Comparison of ENCODE assay signal across 8 mouse cellular contexts in the genomic region with DNA sequence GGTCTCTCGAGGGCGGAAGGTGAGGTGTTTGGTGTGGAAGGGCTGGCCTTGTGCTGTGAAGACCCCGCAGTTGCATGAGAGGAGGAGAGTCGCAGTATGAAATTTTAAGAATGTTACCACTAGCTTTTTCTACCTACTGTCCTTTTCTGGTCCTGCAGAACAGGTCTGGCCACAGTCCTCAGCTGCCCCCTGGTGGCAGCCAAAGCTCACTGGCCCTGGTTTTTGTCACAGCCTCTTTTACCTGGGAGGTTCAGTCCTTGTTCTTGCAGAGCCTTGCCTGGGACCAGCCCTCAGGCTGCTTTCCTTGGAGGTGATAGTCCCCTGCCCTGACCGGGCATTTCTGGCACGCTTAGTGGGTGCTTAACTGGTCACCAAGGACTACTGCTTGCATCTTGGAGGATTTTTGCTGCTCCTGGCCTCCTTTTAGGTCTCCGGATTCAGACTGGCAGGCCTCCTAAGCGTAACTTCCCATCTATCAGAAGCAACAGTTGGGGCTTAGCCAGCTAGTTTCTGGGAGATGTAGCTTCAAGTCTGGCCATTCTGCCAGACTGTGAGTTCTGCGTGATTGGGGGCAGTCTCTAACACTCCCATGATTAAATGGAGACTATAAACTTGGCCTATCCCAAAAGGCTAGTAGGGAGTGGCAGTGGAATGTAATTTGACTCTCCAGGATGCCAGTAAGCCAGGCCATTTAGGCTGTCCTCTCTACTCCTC. TPM values are rescaled to one million over a fixed set of nuclear protein-coding genes. Genes with fewer than 3 reads are reported as not detected.
DNase-seq lines count a peak whose midpoint lies in the region; ATAC-seq and TF ChIP-seq lines count a peak whose summit lies in the region.

No protein-coding gene starts in this region.

- TF ChIP-seq EP300 in ES-Bruce4 (IDR thresholded peaks at IDR 0.05; ENCODE audit: insufficient read depth, low read depth, low read length) = no peak
- TF ChIP-seq EP300 in lung, postnatal 0 days (IDR thresholded peaks at IDR 0.05) = no peak

- no peaks in the 10 kb centered on the region for H3K27me3 ChIP-seq in ES-Bruce4 (ENCODE audit: control insufficient read depth, insufficient read depth, low read length, poor library complexity, severe bottlenecking)
- H3K27me3 ChIP-seq in forebrain, embryonic 14.5 days (replicated peaks; ENCODE audit: control insufficient read depth, insufficient read depth, low read length) = no peaks in the 10 kb centered on the region
- no peaks in the 10 kb centered on the region for H3K27me3 ChIP-seq in lung, postnatal 0 days (replicated peaks; ENCODE audit: insufficient read depth, low read length)

- H3K36me3 ChIP-seq in ES-Bruce4 (ENCODE audit: control insufficient read depth, insufficient read depth, low read length, poor library complexity, severe bottlenecking) = peaks cover 9% of the 10 kb centered on the region
- H3K36me3 ChIP-seq in forebrain, embryonic 14.5 days (ENCODE audit: control insufficient read depth, insufficient read depth, low read length) = peaks cover 40% of the 10 kb centered on the region
- 0 out of 2 replicates have a peak, but pooled peaks cover 12% of the 10 kb centered on the region for H3K36me3 ChIP-seq in lung, postnatal 0 days (ENCODE audit: insufficient read depth, low read length)

- no peak overlapping the region for H3K9ac ChIP-seq in ES-Bruce4 (ENCODE audit: low read depth, poor library complexity, severe bottlenecking)
- no peak overlapping the region for H3K9ac ChIP-seq in forebrain, embryonic 14.5 days (ENCODE audit: low read length)
- H3K9ac ChIP-seq in lung, postnatal 0 days (replicated peaks; ENCODE audit: low read depth) = no peak overlapping the region

- H3K9me3 ChIP-seq in ES-Bruce4 (replicated peaks; ENCODE audit: control insufficient read depth, insufficient read depth, low read length, poor library complexity, severe bottlenecking) = no peaks in the 10 kb centered on the region
- H3K9me3 ChIP-seq in forebrain, embryonic 14.5 days (replicated peaks; ENCODE audit: control insufficient read depth, low read length) = no peaks in the 10 kb centered on the region
- no peaks in the 10 kb centered on the region for H3K9me3 ChIP-seq in lung, postnatal 0 days (ENCODE audit: low read length)

- 58% methylated on average over 9 of the region's 9 CpGs for WGBS in forebrain, embryonic 14.5 days
- 40% methylated on average over 9 of the region's 9 CpGs for WGBS in lung, postnatal 0 days

- no peak for TF ChIP-seq POLR2A in ES-Bruce4 (IDR thresholded peaks at IDR 0.05; ENCODE audit: insufficient read depth, low read length)

- H3K4me1 ChIP-seq in ES-Bruce4 (ENCODE audit: control insufficient read depth, insufficient read depth, low read length) = peaks cover 22% of the 10 kb centered on the region
- peaks cover 17% of the 10 kb centered on the region for H3K4me1 ChIP-seq in forebrain, embryonic 14.5 days (ENCODE audit: control insufficient read depth, insufficient read depth, low read length)
- peaks cover 26% of the 10 kb centered on the region; the same call in 1 of the 2 replicates for H3K4me1 ChIP-seq in lung, postnatal 0 days (ENCODE audit: insufficient read depth, low read depth, low read length)

- peak; percentile 78 for DNase-seq in c-Kit-positive CD71-positive TER-119-positive erythroid progenitor cells, embryonic 14.5 days (ENCODE audit: low spot score)
- peak; percentile 85 for DNase-seq in forebrain, embryonic 14.5 days (ENCODE audit: low spot score)
- DNase-seq in layer of hippocampus, adult 8-10 months (ENCODE audit: low spot score in 2 of 2) = peak; percentile 61 to 82
- peak; percentile 89 for DNase-seq in lung, postnatal 0 days (ENCODE audit: low spot score)
- peak; percentile 82 for DNase-seq in ovary, postnatal 14 days (ENCODE audit: low spot score)
- peak; percentile 71 to 88 for DNase-seq in thymus, postnatal 10 days (ENCODE audit: low spot score in 2 of 2)

- peak; percentile 70 for ATAC-seq in forebrain, embryonic 14.5 days
- peak; percentile 68 to 72 for ATAC-seq in hematopoietic stem cell, adult 5-6 weeks (replicated peaks in 1 of 2; ENCODE audit: insufficient read depth in 1 of 2, low FRiP score in 2 of 2, low TSS enrichment in 1 of 2, low read depth in 1 of 2, poor library complexity in 2 of 2, severe bottlenecking in 2 of 2)
- ATAC-seq in lung, postnatal 0 days = peak; percentile 53

- no peak overlapping the region for H3K4me2 ChIP-seq in forebrain, embryonic 14.5 days (ENCODE audit: low read length)
- no peak overlapping the region for H3K4me2 ChIP-seq in lung, postnatal 0 days (replicated peaks; ENCODE audit: low read depth, low read length)

- peak overlapping the region; percentile 74 for H3K27ac ChIP-seq in ES-Bruce4 (ENCODE audit: insufficient read depth, low read length)
- no peak overlapping the region for H3K27ac ChIP-seq in forebrain, embryonic 14.5 days (ENCODE audit: low read depth, low read length)
- H3K27ac ChIP-seq in lung, postnatal 0 days (ENCODE audit: low read length) = 0 out of 2 replicates have a peak overlapping the region, but pooled peaks have one; percentile 32

- TF ChIP-seq CTCF in ES-Bruce4 (IDR thresholded peaks at IDR 0.05; ENCODE audit: low read depth, low read length) = peak; percentile 92
- TF ChIP-seq CTCF in lung, postnatal 0 days (IDR thresholded peaks at IDR 0.05) = peak; percentile 98

- H3K4me3 ChIP-seq in ES-Bruce4 (ENCODE audit: low read depth, low read length) = no peak overlapping the region
- no peak overlapping the region for H3K4me3 ChIP-seq in forebrain, embryonic 14.5 days (ENCODE audit: low read depth, low read length)
- no peak overlapping the region for H3K4me3 ChIP-seq in lung, postnatal 0 days (ENCODE audit: low read depth, low read length)

RNA-seq across cellular contexts. Expression of gene Glis2, which starts 13.5 kb away (rescaled TPM):
- polyA plus RNA-seq in ES-Bruce4 (2011; ENCODE audit: insufficient read depth, insufficient read length, low read depth, missing spikeins) = 31.2 and 34.8 TPM in 2 replicates
- polyA plus RNA-seq in forebrain, embryonic 14.5 days (2014; fragmentation: Nextera tagmentation; extraction: Ambion mirVana) = 9.0 and 10.0 TPM in 2 replicates
- total RNA-seq in hematopoietic stem cell, adult 5-6 weeks (2017) = 1.7 and 4.3 TPM in 2 replicates
- total RNA-seq in layer of hippocampus, adult 8-10 months (2022) = 10 to 100 TPM; 10.9 to 18.4 (median 11.9) TPM
- polyA plus RNA-seq in lung, postnatal 0 days (2015; fragmentation: Nextera tagmentation; extraction: Ambion mirVana) = 20.7 and 26.5 TPM in 2 replicates

RNA-seq across cellular contexts. Expression of gene Pam16, which starts 16.8 kb away (rescaled TPM):
- polyA plus RNA-seq in ES-Bruce4 (2011; ENCODE audit: insufficient read depth, insufficient read length, low read depth, missing spikeins) = 34.8 and 39.5 TPM in 2 replicates
- 160 and 192 TPM in 2 replicates for polyA plus RNA-seq in forebrain, embryonic 14.5 days (2014; fragmentation: Nextera tagmentation; extraction: Ambion mirVana)
- 37.6 and 53.7 TPM in 2 replicates for total RNA-seq in hematopoietic stem cell, adult 5-6 weeks (2017)
- 100 to 1,000 TPM in 1 of 4 experiments, 10 to 100 TPM in 3; 81.5 to 100 (median 89.5) TPM for total RNA-seq in layer of hippocampus, adult 8-10 months (2022)
- polyA plus RNA-seq in lung, postnatal 0 days (2015; fragmentation: Nextera tagmentation; extraction: Ambion mirVana) = 76.2 and 78.4 TPM in 2 replicates

RNA-seq across cellular contexts. Expression of gene Vasn, which starts 31.8 kb away (rescaled TPM):
- 6.2 and 7.9 TPM in 2 replicates for polyA plus RNA-seq in ES-Bruce4 (2011; ENCODE audit: insufficient read depth, insufficient read length, low read depth, missing spikeins)
- 2.1 and 2.8 TPM in 2 replicates for polyA plus RNA-seq in forebrain, embryonic 14.5 days (2014; fragmentation: Nextera tagmentation; extraction: Ambion mirVana)
- total RNA-seq in hematopoietic stem cell, adult 5-6 weeks (2017) = 0.89 and 1.8 TPM in 2 replicates
- total RNA-seq in layer of hippocampus, adult 8-10 months (2022) = 10 to 100 TPM in 1 of 4 experiments, 1 to 10 TPM in 3; 4.8 to 10.2 (median 6.7) TPM
- 17.4 and 18.0 TPM in 2 replicates for polyA plus RNA-seq in lung, postnatal 0 days (2015; fragmentation: Nextera tagmentation; extraction: Ambion mirVana)

RNA-seq across cellular contexts. Expression of gene Dnaja3, which starts 31.8 kb away (rescaled TPM):
- polyA plus RNA-seq in ES-Bruce4 (2011; ENCODE audit: insufficient read depth, insufficient read length, low read depth, missing spikeins) = 55.8 and 55.9 TPM in 2 replicates
- 39.7 and 47.4 TPM in 2 replicates for polyA plus RNA-seq in forebrain, embryonic 14.5 days (2014; fragmentation: Nextera tagmentation; extraction: Ambion mirVana)
- total RNA-seq in hematopoietic stem cell, adult 5-6 weeks (2017) = 55.2 and 76.0 TPM in 2 replicates
- total RNA-seq in layer of hippocampus, adult 8-10 months (2022) = 10 to 100 TPM; 59.6 to 68.7 (median 64.4) TPM
- 37.8 and 38.9 TPM in 2 replicates for polyA plus RNA-seq in lung, postnatal 0 days (2015; fragmentation: Nextera tagmentation; extraction: Ambion mirVana)

RNA-seq across cellular contexts. Expression of gene Tfap4, which starts 48.3 kb away (rescaled TPM):
- 19.3 and 21.2 TPM in 2 replicates for polyA plus RNA-seq in ES-Bruce4 (2011; ENCODE audit: insufficient read depth, insufficient read length, low read depth, missing spikeins)
- 9.1 and 12.0 TPM in 2 replicates for polyA plus RNA-seq in forebrain, embryonic 14.5 days (2014; fragmentation: Nextera tagmentation; extraction: Ambion mirVana)
- 49.7 and 59.2 TPM in 2 replicates for total RNA-seq in hematopoietic stem cell, adult 5-6 weeks (2017)
- total RNA-seq in layer of hippocampus, adult 8-10 months (2022) = 1 to 10 TPM; 5.8 to 7.4 (median 7.4) TPM
- polyA plus RNA-seq in lung, postnatal 0 days (2015; fragmentation: Nextera tagmentation; extraction: Ambion mirVana) = 5.7 and 6.4 TPM in 2 replicates
